Mouse (Mus musculus) neutrophil, adult 5-6 weeks (primary cell): ENCODE data around the gene Iqgap1. TPM values are rescaled to one million over a fixed set of nuclear protein-coding genes. Genes with fewer than 3 reads are reported as not detected.

ENCODE experiments used
- ATAC-seq: fragments of 151-379, 151-347 bp; 2 replicates; pipeline ENCODE4 v1.8.0; 2017; ENCODE audit warnings: mild to moderate bottlenecking, moderate TSS enrichment; ENCODE audit not compliant: insufficient number of reproducible peaks, poor library complexity, low FRiP score, severe bottlenecking; ENCODE audit errors: extremely low read depth
- total RNA-seq: library from RNA; stranded (forward); fragments of 200-1000 nt; gene quantifications from 2 replicates; pipeline ENCODE4 v1.2.3, GENCODE M21; 2017

Gene Iqgap1
- total RNA-seq = 756 and 768 TPM in 2 replicates

DNA sequence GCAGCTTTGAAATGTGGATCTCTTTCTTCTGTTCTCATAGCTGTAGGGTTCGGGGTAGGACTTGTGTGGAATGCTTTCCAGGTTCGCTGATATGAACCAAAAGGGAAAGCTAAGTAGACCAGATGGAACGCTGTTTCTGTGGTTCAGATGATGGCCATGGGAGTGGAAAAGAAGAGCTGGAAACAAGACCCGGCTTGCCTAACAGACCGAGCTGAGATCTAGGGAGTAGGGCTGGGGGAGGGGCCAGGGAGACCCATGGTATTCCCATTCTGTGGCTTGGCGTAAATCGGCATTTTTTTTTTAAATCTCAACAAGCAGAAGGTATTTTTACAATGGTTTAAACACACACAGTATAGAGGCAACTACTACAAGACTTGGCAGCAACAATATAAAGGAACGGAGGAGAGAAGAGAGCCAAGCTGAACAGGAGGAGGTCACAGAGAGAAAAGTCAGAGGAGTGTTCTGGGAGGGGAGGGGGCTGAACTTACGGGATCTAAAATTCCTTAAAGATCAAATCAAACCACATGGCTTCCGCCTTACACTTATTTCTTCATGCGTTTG is at the start of gene Iqgap1:
Gene Iqgap1, minus strand, starts transcription at position 132 of the 561 bp plus-strand sequence.
- ATAC-seq = no peak

GRCm38 (mm10) chr7:80873631-80874030 is 47.9 kb upstream of the Iqgap1 start:
- no peak for ATAC-seq

DNA sequence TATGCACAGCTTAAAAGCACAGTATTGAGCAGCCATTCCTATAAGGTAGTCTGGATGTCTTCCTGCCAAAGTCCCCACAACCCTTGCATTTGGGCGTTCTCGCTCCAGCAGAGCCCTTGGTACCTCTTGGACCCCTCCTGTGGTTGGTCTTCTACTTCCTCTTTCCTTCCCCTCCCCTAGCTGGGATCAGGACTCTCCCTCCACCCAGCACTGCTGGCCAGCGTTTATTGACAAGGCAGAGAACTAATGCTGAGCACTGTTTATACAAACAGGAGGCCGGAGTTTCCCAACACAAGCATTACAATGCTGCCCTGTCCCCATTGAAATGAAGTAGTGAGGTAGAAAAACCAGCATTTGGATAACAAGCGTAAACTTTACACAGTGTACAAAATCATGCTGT is 47.3 kb upstream of the Iqgap1 start:
- ATAC-seq = no peak

DNA sequence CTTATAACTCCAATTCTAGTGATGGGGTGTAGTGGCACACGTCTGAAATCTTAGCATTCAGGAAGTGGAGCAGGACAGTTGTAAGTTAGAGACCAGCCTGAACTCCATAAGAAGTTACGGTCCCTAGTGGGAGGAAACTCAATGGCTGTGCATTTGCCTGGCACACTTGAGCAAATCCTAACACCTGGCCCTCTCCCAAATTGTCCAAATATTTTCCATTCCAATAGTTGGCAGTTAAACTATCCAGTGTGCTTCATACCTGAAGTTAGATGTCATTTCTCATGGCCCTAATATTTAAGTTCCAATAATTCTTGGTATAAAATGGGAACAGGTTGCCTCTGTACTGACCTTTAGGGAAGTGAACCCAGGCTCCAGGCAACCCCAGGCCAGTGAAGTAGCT is 42.9 kb upstream of the Iqgap1 start:
- ATAC-seq = no peak

- ATAC-seq = no peak
Measured at GRCm38 (mm10) chr7:80866514-80867147, 40.9 kb upstream of the Iqgap1 start.

GRCm38 (mm10) chr7:80865521-80865920 is 39.7 kb upstream of the Iqgap1 start:
- no peak for ATAC-seq

GRCm38 (mm10) chr7:80864831-80865230 is 39.1 kb upstream of the Iqgap1 start:
- ATAC-seq = peak; percentile 41; the same call in 1 of the 2 replicates

DNA sequence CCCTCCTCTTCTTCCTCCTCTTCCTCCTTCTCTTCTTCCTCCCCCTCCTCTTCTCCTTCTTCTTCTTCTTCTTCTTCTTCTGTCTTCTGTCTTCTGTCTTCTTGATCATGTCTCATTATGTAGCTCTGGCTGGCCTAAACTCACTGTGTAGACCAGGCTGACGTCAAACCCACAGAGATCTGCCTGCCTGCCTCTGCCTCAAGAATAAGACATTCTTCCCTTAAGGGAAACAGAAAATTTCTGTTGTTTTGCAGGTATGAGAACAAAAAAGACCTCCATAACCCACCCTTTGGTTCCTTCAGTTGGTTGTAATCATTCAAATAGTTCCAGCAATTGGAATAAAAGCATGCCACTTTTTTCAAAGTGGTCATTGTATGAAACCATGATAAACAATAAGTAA is 38.4 kb upstream of the Iqgap1 start:
- no peak for ATAC-seq

- ATAC-seq = no peak
Measured at GRCm38 (mm10) chr7:80863520-80863919, 37.7 kb upstream of the Iqgap1 start.

- no peak for ATAC-seq
Measured at GRCm38 (mm10) chr7:80862475-80862874, 36.7 kb upstream of the Iqgap1 start.

- peak; percentile 95 for ATAC-seq
Measured at GRCm38 (mm10) chr7:80860729-80861274, 35.0 kb upstream of the Iqgap1 start, which contains the start of gene Zscan2. Gene Zscan2 (plus strand): TSS chr7:80860920.

GRCm38 (mm10) chr7:80860227-80860626 is 34.5 kb upstream of the Iqgap1 start:
- ATAC-seq = no peak

DNA sequence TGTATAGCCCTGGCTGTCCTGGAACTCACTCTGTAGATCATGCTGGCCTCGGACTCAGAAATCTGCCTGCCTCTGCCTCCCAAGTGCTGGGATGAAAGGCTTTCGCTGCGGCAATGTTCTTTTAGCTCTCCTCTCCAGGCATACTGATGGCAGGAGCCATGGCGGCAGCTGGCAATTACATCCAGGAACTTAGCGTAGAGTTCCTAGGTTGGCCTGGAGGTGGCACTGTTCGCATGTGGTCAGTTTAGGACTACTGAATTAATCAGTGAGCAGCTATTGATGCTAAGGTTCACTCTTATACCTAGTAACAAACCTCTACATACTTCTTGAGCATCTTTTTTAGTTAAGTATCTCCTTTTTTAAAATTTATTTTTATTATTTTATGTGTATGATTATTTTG is 31.4 kb upstream of the Iqgap1 start:
- ATAC-seq = peak; percentile 70; the same call in 1 of the 2 replicates

GRCm38 (mm10) chr7:80855316-80855715 is 29.5 kb upstream of the Iqgap1 start:
- no peak for ATAC-seq

DNA sequence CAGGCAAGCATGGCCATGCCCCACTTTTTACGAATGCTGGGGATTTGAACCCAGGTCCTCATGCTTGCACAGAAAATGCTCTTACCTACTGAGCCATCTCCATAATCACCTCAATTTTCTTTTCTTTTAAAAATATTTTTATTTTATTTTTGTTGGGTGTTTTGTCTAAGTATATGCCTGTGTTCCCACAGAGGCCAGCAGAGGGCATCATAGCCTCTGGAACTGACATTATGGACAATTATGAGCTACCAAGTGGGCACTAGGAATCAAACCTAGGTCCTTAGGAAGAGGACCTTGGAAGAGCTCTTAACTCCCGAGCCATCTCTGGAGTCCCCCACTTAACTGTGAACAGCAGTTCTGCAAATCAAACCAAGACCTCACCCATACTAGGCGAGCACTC is 27.4 kb upstream of the Iqgap1 start:
- ATAC-seq = no peak

- ATAC-seq = no peak
Measured at GRCm38 (mm10) chr7:80850520-80850919, 24.7 kb upstream of the Iqgap1 start.

DNA sequence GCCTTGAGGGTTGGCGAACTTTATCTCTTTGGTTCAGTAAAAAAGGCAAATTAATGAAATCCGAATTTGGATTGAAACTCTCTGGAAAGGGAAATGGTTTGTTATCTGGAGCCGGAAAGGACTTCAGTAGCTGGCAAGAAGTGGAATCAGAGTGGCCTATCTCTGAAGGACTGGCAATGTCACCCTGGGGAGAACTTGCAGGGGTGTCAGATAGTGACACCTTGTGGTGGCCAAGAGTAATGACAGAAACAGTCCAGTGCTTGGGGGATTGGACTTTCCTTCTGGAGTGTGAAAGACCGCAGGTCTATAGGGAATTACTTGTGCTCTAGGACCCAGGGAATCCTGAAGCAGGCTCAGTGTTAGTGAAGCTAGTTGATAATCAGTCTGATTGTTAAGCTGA is 23.9 kb upstream of the Iqgap1 start:
- peak; percentile 85 for ATAC-seq

DNA sequence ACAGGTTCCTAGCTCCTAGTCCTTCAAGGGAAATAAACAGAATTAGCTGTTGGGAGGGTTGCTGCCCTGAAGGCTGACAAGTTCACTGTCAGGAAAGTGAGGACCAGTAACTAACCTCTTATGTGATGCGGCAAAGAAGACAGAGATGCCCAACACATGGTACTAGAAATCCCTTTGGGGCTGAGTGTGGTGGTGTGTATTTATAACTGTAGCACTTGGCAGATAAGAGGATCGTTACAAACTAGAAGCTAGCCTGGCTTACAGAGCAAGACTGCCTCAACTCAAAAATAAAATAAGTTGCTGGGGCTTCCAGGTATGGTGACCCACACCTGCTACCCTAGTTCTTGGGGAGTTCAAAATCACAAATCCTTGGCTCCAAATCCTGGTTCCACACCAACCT is 23.5 kb upstream of the Iqgap1 start:
- no peak for ATAC-seq

- no peak for ATAC-seq
Measured at GRCm38 (mm10) chr7:80846709-80847108, 20.9 kb upstream of the Iqgap1 start.

DNA sequence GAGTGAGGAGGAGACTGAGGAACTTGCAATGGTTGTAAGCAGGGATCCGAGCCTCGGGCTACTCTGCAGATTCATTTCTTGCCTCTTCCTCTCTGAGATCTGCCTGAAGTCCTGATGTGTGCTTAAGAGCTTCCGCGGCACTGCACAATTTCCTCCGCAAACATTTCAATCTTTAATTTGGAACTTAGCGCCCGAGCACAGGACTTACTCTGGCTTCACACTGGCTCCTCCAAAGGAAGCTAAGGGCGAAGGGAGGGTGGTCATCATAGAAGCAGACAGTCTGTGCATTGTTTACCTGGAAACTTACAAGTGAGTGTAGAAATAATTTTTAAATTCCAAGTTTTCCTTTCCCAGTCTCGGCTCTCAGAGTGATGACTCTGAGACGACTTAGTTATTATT is 20.5 kb upstream of the Iqgap1 start:
- no peak for ATAC-seq
